Mouse (Mus musculus) kidney, embryonic 16.5 days (tissue): ENCODE measurements around the gene Phactr3. TPM values are rescaled to one million over a fixed set of nuclear protein-coding genes. Genes with fewer than 3 reads are reported as not detected.
"Not testable (repeated sequence)": the region's sequence is repeated elsewhere in the genome, so short reads cannot be mapped to it uniquely, and the experiment has no call there.

Experiments used
- ATAC-seq: fragments of 200-750 bp; cut with Nextera tagmentation; 2 replicates; pipeline ENCODE4 v1.8.0; 2017; ENCODE audit warnings: moderate TSS enrichment; ENCODE audit not compliant: low FRiP score, low TSS enrichment
- H3K27ac ChIP-seq: fragments of 300-500 bp; sonication (generic); 2 replicates; pipeline ENCODE4 v1.5.1; 2014; ENCODE audit warnings: low read length
- H3K27me3 ChIP-seq: fragments of 300-500 bp; sonication (generic); 2 replicates; pipeline ENCODE4 v1.6.1; 2014; ENCODE audit warnings: low read length, control low read depth, mixed read lengths; ENCODE audit not compliant: insufficient read depth
- H3K36me3 ChIP-seq: fragments of 300-500 bp; sonication (generic); 2 replicates; pipeline ENCODE4 v1.6.1; 2014; ENCODE audit warnings: low read length, control low read depth, mixed read lengths; ENCODE audit not compliant: insufficient read depth
- H3K4me1 ChIP-seq: fragments of 300-500 bp; sonication (generic); 2 replicates; pipeline ENCODE4 v1.6.1; 2014; ENCODE audit warnings: low read length, control low read depth, mixed read lengths; ENCODE audit not compliant: insufficient read depth
- H3K4me2 ChIP-seq: fragments of 300-500 bp; sonication (generic); replicated peaks from 2 replicates; pipeline ENCODE4 v1.6.1; 2014; ENCODE audit warnings: low read depth, low read length
- H3K4me3 ChIP-seq: fragments of 300-500 bp; sonication (generic); 2 replicates; pipeline ENCODE4 v1.5.1; 2014; ENCODE audit warnings: mild to moderate bottlenecking, low read length
- H3K9ac ChIP-seq: fragments of 300-500 bp; sonication (generic); replicated peaks from 2 replicates; pipeline ENCODE4 v1.6.1; 2014; ENCODE audit warnings: low read length
- H3K9me3 ChIP-seq: fragments of 300-500 bp; sonication (generic); 2 replicates; pipeline ENCODE4 v1.6.1; 2016; ENCODE audit warnings: low read length, control low read depth
- WGBS: fragments of 180-500 bp; shearing (Covaris S2); extraction: QIAGEN DNeasy Blood & Tissue Kit; methylation state at CpG from one replicate; pipeline ENCODE4 v1.1.7; 2014; 5-methylcytosine and 5-hydroxymethylcytosine counted together
- polyA plus RNA-seq: library from polyadenylated mRNA; unstranded; fragments of >200 nt; fragmentation: Nextera tagmentation; extraction: Ambion mirVana; gene quantifications from 2 replicates; pipeline ENCODE4 v1.2.1, GENCODE M21; 2015

Phactr3 gene
- polyA plus RNA-seq, 1 experiment from 2014 or later, result 0.71 TPM

- H3K4me2 ChIP-seq, result 0 out of 2 replicates have a peak overlapping the region, but pooled peaks have one; percentile 7
- H3K9me3 ChIP-seq, result no peaks in the 10 kb centered on the region
- no peaks in the 10 kb centered on the region for H3K27me3 ChIP-seq
- no peak overlapping the region for H3K9ac ChIP-seq
- no peak overlapping the region for H3K4me3 ChIP-seq
- peak; percentile 95 for ATAC-seq
- whole genome bisulfite sequencing, result 15% methylated on average over 11 of the region's 12 CpGs
- no peaks in the 10 kb centered on the region for H3K36me3 ChIP-seq
- H3K27ac ChIP-seq, result no peak overlapping the region
- peaks cover 4% of the 10 kb centered on the region; the same call in 1 of the 2 replicates for H3K4me1 ChIP-seq
Observed at GRCm38 (mm10) chr2:178327466-178328040, 208.8 kb downstream of the Phactr3 start.

DNA sequence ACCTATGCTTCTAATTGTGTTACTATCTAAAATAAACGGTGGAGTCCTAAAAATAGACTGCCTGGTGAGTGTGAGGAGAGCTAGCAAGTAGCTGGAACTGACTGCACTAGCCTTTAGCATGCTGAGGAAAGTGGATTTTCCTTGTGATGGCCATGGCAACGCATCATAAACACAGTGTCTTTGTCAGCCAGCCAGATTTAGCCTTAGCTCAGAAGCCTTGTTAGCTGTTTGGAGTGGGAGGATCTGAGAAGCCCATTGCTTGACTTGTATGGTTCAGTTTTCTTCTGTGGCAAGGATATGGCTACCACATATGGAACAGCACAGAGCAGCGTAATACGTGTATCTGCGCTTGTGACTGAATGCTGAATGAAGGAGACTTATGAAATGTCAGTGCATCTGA is 210.8 kb downstream of the Phactr3 start:
- Histone ChIP-seq H3K4me2 (no peak overlapping the region), H3K9me3 (no peaks in the 10 kb centered on the region), H3K4me1 (peaks cover 4% of the 10 kb centered on the region; the same call in 1 of the 2 replicates), H3K27me3 (no peaks in the 10 kb centered on the region), H3K9ac (no peak overlapping the region), H3K27ac (no peak overlapping the region), H3K4me3 (no peak overlapping the region), H3K36me3 (no peaks in the 10 kb centered on the region)
- 83% methylated on average over 5 of the region's 5 CpGs for WGBS
- ATAC-seq, result no peak

DNA sequence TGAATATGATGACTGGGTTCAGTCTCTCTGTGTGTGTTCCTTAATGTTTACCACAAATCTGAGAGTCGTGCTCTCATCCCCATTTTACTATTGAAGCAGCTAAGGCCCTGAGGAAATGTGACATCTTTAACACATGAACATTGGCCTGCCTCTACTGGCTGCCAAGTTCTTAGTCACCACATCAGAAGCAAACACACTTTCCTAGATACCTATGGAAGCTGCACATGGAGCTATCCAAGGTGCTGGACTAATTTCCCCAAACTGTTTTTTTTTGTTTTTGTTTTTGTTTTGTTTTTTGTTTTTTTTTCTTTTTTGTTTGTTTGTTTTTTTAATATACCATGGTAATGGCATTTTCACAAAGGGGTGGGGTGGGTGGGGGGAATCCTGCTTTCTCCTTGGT is 211.2 kb downstream of the Phactr3 start:
- H3K9ac ChIP-seq, result no peak overlapping the region
- no peaks in the 10 kb centered on the region for H3K36me3 ChIP-seq
- H3K4me3 ChIP-seq, result no peak overlapping the region
- no peak overlapping the region for H3K27ac ChIP-seq
- 46% methylated on average over 1 of the region's 1 CpGs for WGBS
- H3K27me3 ChIP-seq, result no peaks in the 10 kb centered on the region
- H3K4me2 ChIP-seq, result no peak overlapping the region
- ATAC-seq, result no peak
- H3K9me3 ChIP-seq, result no peaks in the 10 kb centered on the region
- H3K4me1 ChIP-seq, result peaks cover 4% of the 10 kb centered on the region; the same call in 1 of the 2 replicates

- H3K9me3 ChIP-seq, result no peaks in the 10 kb centered on the region
- 46% methylated on average over 1 of the region's 1 CpGs for WGBS
Observed at GRCm38 (mm10) chr2:178337878-178338277, 219.1 kb downstream of the Phactr3 start.

GRCm38 (mm10) chr2:178339044-178339443 is 220.3 kb downstream of the Phactr3 start:
- Histone ChIP-seq H3K27ac (no peak overlapping the region), H3K4me3 (no peak overlapping the region), H3K9ac (no peak overlapping the region), H3K9me3 (no peaks in the 10 kb centered on the region), H3K27me3 (0 out of 2 replicates have a peak, but pooled peaks cover under 1% of the 10 kb centered on the region), H3K36me3 (no peaks in the 10 kb centered on the region), H3K4me2 (no peak overlapping the region), H3K4me1 (no peaks in the 10 kb centered on the region)
- 2% methylated on average over 2 of the region's 2 CpGs for WGBS
- ATAC-seq, result no peak

More at GRCm38 (mm10) chr2:178337878-178338277, 219.1 kb downstream of the Phactr3 start:
- H3K4me3 ChIP-seq, result no peak overlapping the region
- no peak overlapping the region for H3K27ac ChIP-seq
- no peaks in the 10 kb centered on the region for H3K27me3 ChIP-seq
- H3K36me3 ChIP-seq, result no peaks in the 10 kb centered on the region
- H3K4me1 ChIP-seq, result no peaks in the 10 kb centered on the region
- H3K4me2 ChIP-seq, result no peak overlapping the region
- no peak for ATAC-seq
- no peak overlapping the region for H3K9ac ChIP-seq

GRCm38 (mm10) chr2:178342105-178342504 is 223.3 kb downstream of the Phactr3 start:
- H3K27me3 ChIP-seq, result not testable (repeated sequence)

GRCm38 (mm10) chr2:178342597-178342996 is 223.8 kb downstream of the Phactr3 start:
- H3K4me3 ChIP-seq, result no peak overlapping the region
- ATAC-seq, result no peak
- no peak overlapping the region for H3K27ac ChIP-seq
- H3K4me1 ChIP-seq, result no peaks in the 10 kb centered on the region
- 73% methylated on average over 4 of the region's 4 CpGs for WGBS
- no peaks in the 10 kb centered on the region for H3K36me3 ChIP-seq
- no peak overlapping the region for H3K4me2 ChIP-seq
- no peak overlapping the region for H3K9ac ChIP-seq
- H3K27me3 ChIP-seq, result 0 out of 2 replicates have a peak, but pooled peaks cover 3% of the 10 kb centered on the region
- H3K9me3 ChIP-seq, result no peaks in the 10 kb centered on the region

More at GRCm38 (mm10) chr2:178342105-178342504, 223.3 kb downstream of the Phactr3 start:
- H3K4me3 ChIP-seq, ATAC-seq, H3K4me1 ChIP-seq, H3K36me3 ChIP-seq, H3K9me3 ChIP-seq, H3K4me2 ChIP-seq, H3K27ac ChIP-seq, H3K9ac ChIP-seq: not testable (repeated sequence)

Other genes starting within 250 kb of the Phactr3 start
- 4.2 and 4.3 TPM in 2 replicates for gene Gm14327, start 221.9 kb upstream of the Phactr3 start, polyA plus RNA-seq
- 0.35 and 1.0 TPM in 2 replicates for gene Zfp972, start 193.4 kb upstream of the Phactr3 start, polyA plus RNA-seq
- 17.7 and 18.0 TPM in 2 replicates for gene Gm14326, start 161.7 kb upstream of the Phactr3 start, polyA plus RNA-seq
- gene Zfp971, start 95.7 kb upstream of the Phactr3 start, polyA plus RNA-seq, result 11.4 and 12.2 TPM in 2 replicates
- gene Zfp931, start 40.5 kb upstream of the Phactr3 start, polyA plus RNA-seq, result 18.3 and 19.9 TPM in 2 replicates